Mouse (Mus musculus): ENCODE measurements around the gene Primpol. TPM values are rescaled to one million over a fixed set of nuclear protein-coding genes. Genes with fewer than 3 reads are reported as not detected.

Gene Primpol
- polyA plus RNA-seq (2015; fragmentation: Illumina TruSeq; extraction: RNeasy Lipid Tissue Mini Kit (QIAGEN cat#74804); ENCODE audit: insufficient read depth, low replicate concordance), result 31.7 TPM

DNA sequence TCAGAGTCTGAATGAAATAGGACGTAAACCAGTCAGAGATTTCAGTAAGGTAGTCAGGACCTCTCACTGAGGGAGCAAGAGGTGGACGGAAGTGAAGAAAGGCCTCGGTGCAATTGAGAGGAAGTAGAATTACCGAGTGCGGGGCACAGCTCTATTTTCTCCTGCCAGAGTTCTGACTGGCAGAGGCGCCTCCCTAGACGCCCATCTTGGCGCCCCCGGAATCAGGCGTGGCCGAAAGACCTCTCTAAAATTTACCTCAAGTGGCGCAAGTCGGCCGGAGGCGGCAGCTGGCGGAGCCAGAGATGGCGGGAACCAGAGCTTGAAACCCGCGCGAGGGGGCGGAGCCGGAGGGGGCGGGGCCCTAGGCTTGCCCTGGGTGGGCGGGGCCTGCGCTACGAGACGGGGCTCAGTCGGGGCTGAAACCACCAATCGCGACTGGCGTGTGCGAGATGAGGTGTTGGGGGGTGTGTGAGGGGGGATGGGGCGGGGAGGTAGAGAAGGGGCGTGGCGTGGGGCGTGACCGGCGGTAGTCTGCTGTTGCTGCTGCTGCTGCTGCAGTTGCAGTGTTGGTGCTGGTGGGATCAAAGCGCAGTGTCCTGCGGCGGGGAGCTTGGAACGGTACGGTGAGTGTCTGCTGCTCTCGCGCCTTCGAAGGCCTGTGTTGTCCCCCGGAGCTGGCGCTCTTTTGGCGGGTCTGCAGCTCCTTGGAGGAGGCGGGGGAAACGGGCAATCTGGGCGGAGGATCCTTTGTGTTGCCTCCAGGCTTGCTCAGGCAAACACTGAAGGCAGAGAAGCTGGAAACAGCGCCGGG lies at the start of gene Primpol, which contains the start of gene Casp3:
Gene Primpol, minus strand, starts transcription at position 334 of the 811 bp plus-strand sequence.
Gene Casp3, plus strand, starts transcription at position 413 of the 811 bp plus-strand sequence.

DNA sequence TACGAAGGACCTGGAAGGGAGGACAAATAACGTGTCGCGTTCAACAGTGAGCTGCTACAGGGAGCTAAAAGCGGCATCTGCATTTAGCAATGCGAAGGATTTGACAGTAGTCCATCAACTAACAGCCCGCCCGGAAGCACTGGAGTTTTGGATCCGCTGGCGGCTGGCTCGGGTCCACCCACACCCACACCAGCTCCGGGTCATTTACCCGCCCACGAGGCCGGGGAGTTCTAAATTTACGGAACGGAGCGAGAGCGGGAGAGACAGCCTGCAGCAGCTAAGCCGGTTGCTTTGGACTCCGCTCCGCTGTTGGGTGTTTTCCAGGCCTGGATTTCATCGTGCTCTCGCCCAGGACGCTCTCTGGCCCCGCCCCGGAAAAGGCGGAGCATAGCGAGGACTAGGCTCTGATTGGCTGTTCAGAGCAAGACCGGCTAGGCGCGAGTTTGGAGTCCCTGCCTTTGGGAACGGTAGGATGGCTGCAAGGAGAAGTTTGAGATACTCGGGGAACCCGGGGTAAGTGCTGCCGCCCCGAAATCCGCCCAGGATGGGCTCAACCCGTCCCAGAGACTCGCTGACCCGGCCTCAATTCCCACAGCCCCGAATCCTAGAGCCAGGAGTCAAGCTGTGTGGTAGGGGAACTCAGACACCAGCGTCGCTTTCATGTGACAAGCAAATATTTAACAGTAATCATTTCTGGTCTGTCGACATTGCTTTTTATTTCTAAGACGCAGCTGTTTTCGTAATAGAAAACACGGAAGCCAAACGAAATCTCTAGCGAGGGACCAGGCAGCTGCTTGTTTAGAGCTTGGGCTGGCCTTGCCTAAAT lies 65.2 kb downstream of the Primpol start, which contains the start of gene Cenpu:
Gene Cenpu, plus strand, starts transcription at position 414 of the 826 bp plus-strand sequence.

Other genes starting within 250 kb of the Primpol start
- gene Acsl1, start 146.2 kb downstream of the Primpol start, polyA plus RNA-seq (2015; fragmentation: Illumina TruSeq; extraction: RNeasy Lipid Tissue Mini Kit (QIAGEN cat#74804); ENCODE audit: insufficient read depth, low replicate concordance), result 21.8 TPM
- gene Cenpu, start 65.2 kb downstream of the Primpol start, polyA plus RNA-seq (2015; fragmentation: Illumina TruSeq; extraction: RNeasy Lipid Tissue Mini Kit (QIAGEN cat#74804); ENCODE audit: insufficient read depth, low replicate concordance), result 6.6 TPM
- 41.3 TPM for gene Casp3, start 79 bp upstream of the Primpol start, polyA plus RNA-seq (2015; fragmentation: Illumina TruSeq; extraction: RNeasy Lipid Tissue Mini Kit (QIAGEN cat#74804); ENCODE audit: insufficient read depth, low replicate concordance)
- 152 TPM for gene Irf2, start 122.5 kb upstream of the Primpol start, polyA plus RNA-seq (2015; fragmentation: Illumina TruSeq; extraction: RNeasy Lipid Tissue Mini Kit (QIAGEN cat#74804); ENCODE audit: insufficient read depth, low replicate concordance)